Mouse (Mus musculus): ENCODE measurements around the gene Gm42791. TPM values are rescaled to one million over a fixed set of nuclear protein-coding genes. Genes with fewer than 3 reads are reported as not detected.

The Gm42791 gene
- total RNA-seq, 2 experiments from 2014 or later, result 1.4 to 2.5 TPM

GRCm38 (mm10) chr5:148983108-148983664 lies 11.8 kb downstream of the Gm42791 start:
- intact Hi-C loops (cut with DNase I), result no loop called here
- DNase-seq, result no peak

- DNase-seq, result no peak
- intact Hi-C loops (cut with DNase I), result no loop called here
Observed at GRCm38 (mm10) chr5:148982396-148982795, 12.6 kb downstream of the Gm42791 start.

- DNase-seq, result peak in 1 of 2 experiments; percentile 30
Observed at GRCm38 (mm10) chr5:148980607-148981006, 14.3 kb downstream of the Gm42791 start.

GRCm38 (mm10) chr5:148978458-148979165 lies 16.3 kb downstream of the Gm42791 start:
- DNase-seq, result no peak
- intact Hi-C loops (cut with DNase I), result no loop called here

More at GRCm38 (mm10) chr5:148980607-148981006, 14.3 kb downstream of the Gm42791 start:
- intact Hi-C loops (cut with DNase I), result no loop called here

GRCm38 (mm10) chr5:148977698-148978457 lies 17.1 kb downstream of the Gm42791 start:
- DNase-seq, result no peak
- intact Hi-C loops (cut with DNase I), result no loop called here

GRCm38 (mm10) chr5:148976876-148977275 lies 18.1 kb downstream of the Gm42791 start:
- intact Hi-C loops (cut with DNase I), result no loop called here
- DNase-seq, result no peak

- intact Hi-C loops (cut with DNase I), result no loop called here
- DNase-seq, result no peak
Observed at GRCm38 (mm10) chr5:148975035-148975434, 19.9 kb downstream of the Gm42791 start.

GRCm38 (mm10) chr5:148973019-148973668 lies 21.8 kb downstream of the Gm42791 start:
- DNase-seq, result no peak
- intact Hi-C loops (cut with DNase I), result no loop called here

GRCm38 (mm10) chr5:148972167-148972566 lies 22.8 kb downstream of the Gm42791 start:
- intact Hi-C loops (cut with DNase I), result no loop called here
- no peak for DNase-seq

GRCm38 (mm10) chr5:148969648-148970047 lies 25.3 kb downstream of the Gm42791 start:
- intact Hi-C loops (cut with DNase I), result no loop called here
- peak; percentile 39 for DNase-seq

GRCm38 (mm10) chr5:148968958-148969576 lies 25.9 kb downstream of the Gm42791 start:
- DNase-seq, result no peak
- intact Hi-C loops (cut with DNase I), result no loop called here

GRCm38 (mm10) chr5:148968179-148968578 lies 26.8 kb downstream of the Gm42791 start:
- DNase-seq, result no peak
- intact Hi-C loops (cut with DNase I), result no loop called here

- DNase-seq, result no peak
- intact Hi-C loops (cut with DNase I), result no loop called here
Observed at GRCm38 (mm10) chr5:148966395-148966794, 28.6 kb downstream of the Gm42791 start.

GRCm38 (mm10) chr5:148965691-148966333 lies 29.1 kb downstream of the Gm42791 start:
- intact Hi-C loops (cut with DNase I), result no loop called here
- peak; percentile 49 to 51 for DNase-seq

GRCm38 (mm10) chr5:148965089-148965591 lies 29.8 kb downstream of the Gm42791 start:
- no peak for DNase-seq
- intact Hi-C loops (cut with DNase I), result no loop called here

- DNase-seq, result no peak
- intact Hi-C loops (cut with DNase I), result no loop called here
Observed at GRCm38 (mm10) chr5:148964251-148964650, 30.7 kb downstream of the Gm42791 start.

GRCm38 (mm10) chr5:148960211-148960610 lies 34.7 kb downstream of the Gm42791 start:
- no peak for DNase-seq
- intact Hi-C loops (cut with DNase I), result no loop called here

- intact Hi-C loops (cut with DNase I), result no loop called here
- no peak for DNase-seq
Observed at GRCm38 (mm10) chr5:148959068-148959990, 35.6 kb downstream of the Gm42791 start.

- intact Hi-C loops (cut with DNase I), result no loop called here
- no peak for DNase-seq
Observed at GRCm38 (mm10) chr5:148958355-148958754, 36.6 kb downstream of the Gm42791 start.

Measured in gastrocnemius, postnatal 36 days (tissue).